Mouse (Mus musculus) kidney, adult 2 months (tissue): ENCODE data around the gene Ptprn2.

ENCODE experiments used
- CTCF ChIP-seq: fragments of 200-500 bp; conservative IDR thresholded peaks from 2 replicates; pipeline ENCODE4 v1.5.1; 2011; ENCODE audit warnings: low read depth, mild to moderate bottlenecking, control low read depth, low read length, moderate library complexity, mixed read lengths; ENCODE audit not compliant: insufficient read depth, insufficient read length
- POLR2A ChIP-seq: fragments of 200-500 bp; IDR thresholded peaks from one replicate; pipeline ENCODE4 v1.6.1; 2011; ENCODE audit warnings: low read depth, low read length, control low read depth

DNA sequence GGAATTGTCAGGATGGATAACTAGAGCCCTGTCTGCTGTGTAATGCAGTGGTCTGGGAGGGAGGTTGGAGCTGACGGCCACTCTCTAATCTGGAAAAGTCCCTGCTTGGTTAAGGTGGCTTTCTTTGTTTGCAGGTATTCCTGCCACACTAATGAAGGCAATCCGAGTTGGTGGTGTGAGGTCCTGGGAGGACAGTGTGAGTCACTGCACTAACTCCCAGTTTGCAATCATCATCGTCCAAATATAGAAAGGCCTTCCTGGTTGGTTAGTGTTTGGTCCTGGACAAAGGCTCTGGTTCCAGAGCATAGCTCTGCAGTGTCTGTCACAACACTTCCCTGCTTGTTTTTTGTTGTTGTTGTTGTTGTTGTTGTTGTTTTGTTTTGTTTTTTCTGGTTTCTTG is 102.0 kb downstream of the Ptprn2 start:
- TF ChIP-seq CTCF (no peak), POLR2A (no peak)
